In genomic region chr9:114563761-114564606, GRCm38 (mm10) we compare ENCODE assay signal across 8 mouse cellular contexts. TPM values are rescaled to one million over a fixed set of nuclear protein-coding genes. Genes with fewer than 3 reads are reported as not detected.
DNase-seq lines count a peak whose midpoint lies in the region; ATAC-seq and TF ChIP-seq lines count a peak whose summit lies in the region.

Gene Trim71, minus strand, starts transcription at chr9:114564369.

- ATAC-seq in kidney, embryonic 16.5 days (ENCODE audit: low FRiP score, low TSS enrichment), result peak; percentile 29
- ATAC-seq in Patski, result peak; percentile 31
- ATAC-seq in embryonic facial prominence, embryonic 13.5 days (ENCODE audit: insufficient number of reproducible peaks, insufficient read depth, low FRiP score, low TSS enrichment, low read depth), result 0 out of 2 replicates have a peak, but pooled peaks have one; percentile 20
- peak; percentile 78 for ATAC-seq in neural tube, embryonic 12.5 days (ENCODE audit: low FRiP score, low read depth)

- H3K27me3 ChIP-seq in kidney, embryonic 16.5 days (ENCODE audit: insufficient read depth, low read length), result peaks cover 25% of the 10 kb centered on the region
- peaks cover 14% of the 10 kb centered on the region for H3K27me3 ChIP-seq in Patski
- H3K27me3 ChIP-seq in embryonic facial prominence, embryonic 13.5 days, result peaks cover 42% of the 10 kb centered on the region
- peaks cover 19% of the 10 kb centered on the region for H3K27me3 ChIP-seq in neural tube, embryonic 12.5 days (replicated peaks)

- WGBS in kidney, embryonic 16.5 days, result under 1% methylated on average over 90 of the region's 91 CpGs
- WGBS in embryonic facial prominence, embryonic 13.5 days, result under 1% methylated on average over 90 of the region's 91 CpGs
- WGBS in neural tube, embryonic 12.5 days, result under 1% methylated on average over 91 of the region's 91 CpGs

- CTCF ChIA-PET in Patski (lab: Charles Lee), result interaction anchor here (1.0 kb wide), 1 partner anchor 8 kb away, joined by 3 read pairs; no protein-coding TSS in a partner anchor

- DNase-seq in kidney, postnatal 14 days, result no peak
- no peak for DNase-seq in Patski (ENCODE audit: low read depth, low spot score)
- DNase-seq in layer of hippocampus, postnatal 36 days, result peak; percentile 21 to 41
- DNase-seq in spleen, postnatal 4 days (ENCODE audit: low spot score in 2 of 2), result no peak
- DNase-seq in spleen, adult 12 weeks (ENCODE audit: low spot score), result no peak

- POLR2A ChIA-PET in Patski (lab: Charles Lee), result interaction anchor here (0.7 kb wide), 1 partner anchor 29 kb away, joined by 3 read pairs; no protein-coding TSS in a partner anchor

- H3K4me3 ChIP-seq in kidney, embryonic 16.5 days (ENCODE audit: low read length), result peak within 1 kb of the TSS; percentile 63
- peak within 1 kb of the TSS; percentile 64 for H3K4me3 ChIP-seq in embryonic facial prominence, embryonic 13.5 days
- H3K4me3 ChIP-seq in neural tube, embryonic 12.5 days, result peak within 1 kb of the TSS; percentile 67

- no peak for TF ChIP-seq CTCF in Patski (IDR thresholded peaks at IDR 0.05)

- peak within 1 kb of the TSS; percentile 96 for H3K4me2 ChIP-seq in kidney, embryonic 16.5 days (replicated peaks; ENCODE audit: low read depth, low read length)
- H3K4me2 ChIP-seq in embryonic facial prominence, embryonic 13.5 days, result peak within 1 kb of the TSS; percentile 95
- peak within 1 kb of the TSS; percentile 87 for H3K4me2 ChIP-seq in neural tube, embryonic 12.5 days (replicated peaks)

- H3K4me1 ChIP-seq in kidney, embryonic 16.5 days (ENCODE audit: insufficient read depth, low read length), result peaks cover 28% of the 10 kb centered on the region
- H3K4me1 ChIP-seq in embryonic facial prominence, embryonic 13.5 days, result peaks cover 39% of the 10 kb centered on the region
- peaks cover 42% of the 10 kb centered on the region for H3K4me1 ChIP-seq in neural tube, embryonic 12.5 days

- H3K9me3 ChIP-seq in kidney, embryonic 16.5 days (ENCODE audit: low read length), result no peaks in the 10 kb centered on the region
- no peaks in the 10 kb centered on the region for H3K9me3 ChIP-seq in embryonic facial prominence, embryonic 13.5 days
- H3K9me3 ChIP-seq in neural tube, embryonic 12.5 days, result no peaks in the 10 kb centered on the region

- no peaks in the 10 kb centered on the region for H3K36me3 ChIP-seq in kidney, embryonic 16.5 days (ENCODE audit: insufficient read depth, low read length)
- no peaks in the 10 kb centered on the region for H3K36me3 ChIP-seq in embryonic facial prominence, embryonic 13.5 days
- no peaks in the 10 kb centered on the region for H3K36me3 ChIP-seq in neural tube, embryonic 12.5 days

- peak within 1 kb of the TSS; percentile 87 for H3K9ac ChIP-seq in kidney, embryonic 16.5 days (replicated peaks; ENCODE audit: low read length)
- peak within 1 kb of the TSS; percentile 73 for H3K9ac ChIP-seq in embryonic facial prominence, embryonic 13.5 days
- H3K9ac ChIP-seq in neural tube, embryonic 12.5 days, result peak within 1 kb of the TSS; percentile 75

- peak within 1 kb of the TSS; percentile 77 for H3K27ac ChIP-seq in kidney, embryonic 16.5 days (ENCODE audit: low read length)
- peak within 1 kb of the TSS; percentile 33; the same call in 1 of the 2 replicates for H3K27ac ChIP-seq in embryonic facial prominence, embryonic 13.5 days
- H3K27ac ChIP-seq in neural tube, embryonic 12.5 days, result peak within 1 kb of the TSS; percentile 80

- in situ Hi-C loops in Patski (cut with MboI; ENCODE audit: low pct_unique_long_range_greater_than_20kb), result no loop called here

RNA-seq across cellular contexts. Expression of gene Trim71, which starts in this region (rescaled TPM):
- 0.69 and 0.89 TPM in 2 replicates for polyA plus RNA-seq in kidney, embryonic 16.5 days (2015; fragmentation: Nextera tagmentation; extraction: Ambion mirVana)
- polyA plus RNA-seq in Patski (2021), result not detected
- 0.39 and 0.46 TPM in 2 replicates for polyA plus RNA-seq in embryonic facial prominence, embryonic 13.5 days (2015; fragmentation: Nextera tagmentation; extraction: Ambion mirVana)
- total RNA-seq in layer of hippocampus, postnatal 36 days (2021), result 1 to 10 TPM; 1.1 to 1.5 TPM
- 0.98 and 1.4 TPM in 2 replicates for polyA plus RNA-seq in neural tube, embryonic 12.5 days (2016; fragmentation: Nextera tagmentation; extraction: Ambion mirVana)

Comparison
In these comparisons a context has a peak if more than half of its experiments do, and no peak if none do; other contexts are left out.
1. Peak in ATAC-seq, H3K4me3 ChIP-seq, H3K27ac ChIP-seq, H3K9ac ChIP-seq and H3K4me2 ChIP-seq in kidney, embryonic 16.5 days; RNA of the gene not detected or under 1 TPM.
2. Peak in ATAC-seq in Patski; RNA of the gene not detected or under 1 TPM.
3. Peak in ATAC-seq, H3K4me3 ChIP-seq, H3K27ac ChIP-seq, H3K9ac ChIP-seq and H3K4me2 ChIP-seq in embryonic facial prominence, embryonic 13.5 days; RNA of the gene not detected or under 1 TPM.
4. ATAC-seq: peak in every context shown above with its lines; median percentile 78 in neural tube, embryonic 12.5 days; 31 in Patski; 29 in kidney, embryonic 16.5 days; 20 in embryonic facial prominence, embryonic 13.5 days.
5. DNase-seq: peak in layer of hippocampus, postnatal 36 days (2 of 2); none in kidney, postnatal 14 days (single experiment), Patski (single experiment), spleen, postnatal 4 days (0 of 2) and spleen, adult 12 weeks (single experiment).
6. Peak in every context shown above with its lines, with median percentiles within 50 percentile points of each other: H3K27ac ChIP-seq, H3K4me2 ChIP-seq, H3K4me3 ChIP-seq and H3K9ac ChIP-seq.